14 mouse cellular contexts compared by ENCODE assay signal in the genomic region with DNA sequence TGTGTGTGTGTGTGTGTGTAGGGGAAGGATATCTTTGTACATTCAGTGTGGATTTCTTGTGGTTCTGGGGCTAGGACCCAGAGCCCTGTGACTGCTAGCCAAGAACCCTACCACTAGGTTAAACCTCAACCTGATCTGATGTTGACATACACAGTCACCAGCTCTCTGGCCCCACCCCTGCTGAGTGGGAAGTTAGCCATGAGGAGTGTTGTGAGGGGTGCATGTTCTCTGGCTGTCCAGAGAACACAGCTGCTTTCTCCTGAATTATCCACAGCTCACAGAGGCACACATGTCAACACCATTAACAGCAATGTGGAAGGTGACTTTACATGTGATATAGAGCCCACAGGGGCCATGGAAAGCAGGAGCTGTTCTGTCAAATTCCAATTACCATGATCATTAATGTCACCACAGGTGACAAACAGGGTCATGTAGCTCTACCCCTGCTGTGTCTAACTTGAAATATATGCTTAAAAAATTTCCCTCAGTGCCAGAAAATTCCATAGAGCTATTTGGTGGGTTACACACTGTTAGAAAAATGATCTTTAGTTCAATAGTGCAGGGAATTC.
DNase-seq lines count a peak whose midpoint lies in the region; ATAC-seq and TF ChIP-seq lines count a peak whose summit lies in the region.
"Had no signal": no experiment of that assay in that cellular context is flagged by ENCODE, and none has a peak within 500 bp of the region (broad histone marks: within the 10 kb centered on the region; RNA-seq: fewer than 3 reads in every experiment).

No protein-coding gene starts in this region.

- no peaks in the 10 kb centered on the region for H3K36me3 ChIP-seq in limb, embryonic 14.5 days (ENCODE audit: control insufficient read depth, insufficient read depth, low read length)
- H3K36me3 ChIP-seq in forebrain, embryonic 16.5 days (ENCODE audit: control insufficient read depth, insufficient read depth) = no peaks in the 10 kb centered on the region
- H3K36me3 ChIP-seq: heart, embryonic 12.5 days; hindbrain, embryonic 12.5 days had no signal

- no peak overlapping the region for H3K9ac ChIP-seq in limb, embryonic 14.5 days (ENCODE audit: low read depth, low read length, severe bottlenecking)
- no peak overlapping the region for H3K9ac ChIP-seq in forebrain, embryonic 16.5 days (replicated peaks; ENCODE audit: low read depth, low read length)
- H3K9ac ChIP-seq: heart, embryonic 12.5 days; hindbrain, embryonic 12.5 days had no signal

- peak; percentile 66 for ATAC-seq in limb, embryonic 14.5 days (ENCODE audit: low FRiP score, low read depth)
- ATAC-seq in forebrain, embryonic 16.5 days = no peak
- ATAC-seq: lung, postnatal 0 days had no signal

- no peak overlapping the region for H3K4me2 ChIP-seq in limb, embryonic 14.5 days (replicated peaks; ENCODE audit: low read depth, low read length, severe bottlenecking)
- no peak overlapping the region for H3K4me2 ChIP-seq in forebrain, embryonic 16.5 days (ENCODE audit: low read length)
- H3K4me2 ChIP-seq: heart, embryonic 12.5 days; hindbrain, embryonic 12.5 days had no signal

- H3K4me1 ChIP-seq in limb, embryonic 14.5 days (ENCODE audit: control insufficient read depth, insufficient read depth, low read length) = peaks cover 40% of the 10 kb centered on the region
- H3K4me1 ChIP-seq in forebrain, embryonic 16.5 days (replicated peaks; ENCODE audit: control insufficient read depth, insufficient read depth, low read length) = peaks cover 11% of the 10 kb centered on the region

- no peak overlapping the region for H3K4me3 ChIP-seq in limb, embryonic 14.5 days (replicated peaks; ENCODE audit: low read length)
- H3K4me3 ChIP-seq in forebrain, embryonic 16.5 days (replicated peaks; ENCODE audit: low read length) = no peak overlapping the region
- H3K4me3 ChIP-seq: heart, embryonic 12.5 days; hindbrain, embryonic 12.5 days had no signal

- peak; percentile 17 for DNase-seq in kidney, adult 18-20 months
- DNase-seq in kidney, postnatal 4 days = no peak
- peak; percentile 49 for DNase-seq in embryo, embryonic 10.5 days (ENCODE audit: low spot score)
- DNase-seq in limb, embryonic 14.5 days (ENCODE audit: low spot score) = peak; percentile 14
- peak; percentile 78 for DNase-seq in mesoderm, embryonic 11.5 days (ENCODE audit: low read depth, low spot score)
- DNase-seq in cerebellum, adult 11 months = no peak
- no peak for DNase-seq in layer of hippocampus, postnatal 36 days
- DNase-seq: adrenal gland, adult 8-10 months; layer of hippocampus, adult 9-11 months; thymus, adult 18-20 months had no signal

- 0 out of 2 replicates have a peak overlapping the region, but pooled peaks have one; percentile 38 for H3K27ac ChIP-seq in limb, embryonic 14.5 days (replicated peaks; ENCODE audit: low read depth, low read length)
- no peak overlapping the region for H3K27ac ChIP-seq in forebrain, embryonic 16.5 days (ENCODE audit: low read length)
- H3K27ac ChIP-seq: hindbrain, embryonic 12.5 days had no signal

- H3K9me3 ChIP-seq in limb, embryonic 14.5 days (ENCODE audit: control insufficient read depth, low read length) = no peaks in the 10 kb centered on the region
- H3K9me3 ChIP-seq in forebrain, embryonic 16.5 days (ENCODE audit: control insufficient read depth, low read length) = no peaks in the 10 kb centered on the region
- H3K9me3 ChIP-seq: heart, embryonic 12.5 days; hindbrain, embryonic 12.5 days had no signal

- no peak for TF ChIP-seq POLR2A in limb, embryonic 14.5 days (IDR thresholded peaks at IDR 0.05; ENCODE audit: borderline replicate concordance, extremely low read depth, insufficient read depth, insufficient read length)

- H3K27me3 ChIP-seq in limb, embryonic 14.5 days (ENCODE audit: control insufficient read depth, insufficient read depth, low read length) = no peaks in the 10 kb centered on the region
- H3K27me3 ChIP-seq in forebrain, embryonic 16.5 days (replicated peaks; ENCODE audit: control insufficient read depth, insufficient read depth, low read length) = no peaks in the 10 kb centered on the region
- H3K27me3 ChIP-seq: heart, embryonic 12.5 days; hindbrain, embryonic 12.5 days had no signal

Comparison
In these comparisons a context has a peak if more than half of its experiments do, and no peak if none do; other contexts are left out.
1. DNase-seq: peak in kidney, adult 18-20 months (single experiment), embryo, embryonic 10.5 days (single experiment), limb, embryonic 14.5 days (single experiment) and mesoderm, embryonic 11.5 days (single experiment); none in kidney, postnatal 4 days (0 of 2), cerebellum, adult 11 months (single experiment) and layer of hippocampus, postnatal 36 days (0 of 2).